8 mouse cellular contexts compared by ENCODE assay signal in genomic region chr16:20498677-20499475, GRCm38 (mm10). TPM values are rescaled to one million over a fixed set of nuclear protein-coding genes. Genes with fewer than 3 reads are reported as not detected.
A peak's percentile ranks its signal among the peaks of the same experiment; 100 is the strongest.
DNase-seq lines count a peak whose midpoint lies in the region; ATAC-seq and TF ChIP-seq lines count a peak whose summit lies in the region.

TSS of gene Eif2b5 (plus strand) at chr16:20498817.

- H3K9ac ChIP-seq in embryonic facial prominence, embryonic 14.5 days (ENCODE audit: low read depth, low read length) = peak within 1 kb of the TSS; percentile 85
- H3K9ac ChIP-seq in heart, adult 2 months (ENCODE audit: low read depth, low read length) = peak within 1 kb of the TSS; percentile 75
- H3K9ac ChIP-seq in limb, embryonic 13.5 days = peak within 1 kb of the TSS; percentile 93
- H3K9ac ChIP-seq in midbrain, embryonic 16.5 days (ENCODE audit: low read depth, low read length) = peak within 1 kb of the TSS; percentile 87

- TF ChIP-seq POLR2A in heart, adult 2 months (IDR thresholded peaks at IDR 0.05; ENCODE audit: insufficient read depth, low read depth, low read length) = peak; percentile 82

- under 1% methylated on average over 42 of the region's 49 CpGs for WGBS in embryonic facial prominence, embryonic 14.5 days
- under 1% methylated on average over 49 of the region's 49 CpGs for WGBS in heart, adult 2 months
- WGBS in limb, embryonic 13.5 days = under 1% methylated on average over 49 of the region's 49 CpGs
- WGBS in midbrain, embryonic 16.5 days = under 1% methylated on average over 49 of the region's 49 CpGs

- DNase-seq in 3T3-L1 (ENCODE audit: low read depth, low spot score) = peak; percentile 96
- peak; percentile 78 to 90 for DNase-seq in adrenal gland, postnatal 4 days (ENCODE audit: low spot score in 2 of 2)
- DNase-seq in embryonic facial prominence, embryonic 14.5 days (ENCODE audit: low spot score) = peak; percentile 97
- DNase-seq in heart, adult 2 months = peak; percentile 95 to 97
- DNase-seq in kidney, adult 8-10 months = peak; percentile 97
- DNase-seq in spleen, postnatal 10 days (ENCODE audit: low spot score in 2 of 2) = peak; percentile 84 to 92

- H3K4me1 ChIP-seq in embryonic facial prominence, embryonic 14.5 days (ENCODE audit: control insufficient read depth, insufficient read depth, low read length) = no peaks in the 10 kb centered on the region
- no peaks in the 10 kb centered on the region for H3K4me1 ChIP-seq in heart, adult 2 months (ENCODE audit: control insufficient read depth, insufficient read depth, low read length)
- H3K4me1 ChIP-seq in limb, embryonic 13.5 days = peaks cover 17% of the 10 kb centered on the region
- peaks cover 18% of the 10 kb centered on the region for H3K4me1 ChIP-seq in midbrain, embryonic 16.5 days (ENCODE audit: control insufficient read depth, insufficient read depth, low read length)

- peak within 1 kb of the TSS; percentile 72 for H3K4me3 ChIP-seq in embryonic facial prominence, embryonic 14.5 days (ENCODE audit: low read depth, low read length)
- peak within 1 kb of the TSS; percentile 93 for H3K4me3 ChIP-seq in heart, adult 2 months
- H3K4me3 ChIP-seq in limb, embryonic 13.5 days = peak within 1 kb of the TSS; percentile 92
- H3K4me3 ChIP-seq in midbrain, embryonic 16.5 days (ENCODE audit: low read depth, low read length) = peak within 1 kb of the TSS; percentile 90

- peak; percentile 91 for TF ChIP-seq EP300 in heart, adult 2 months (IDR thresholded peaks at IDR 0.05; ENCODE audit: insufficient read depth, low read depth, low read length)

- no peaks in the 10 kb centered on the region for H3K79me2 ChIP-seq in heart, adult 2 months (replicated peaks; ENCODE audit: control insufficient read depth, insufficient read depth, low read length)

- intact Hi-C loops in heart, adult 2 months (cut with DNase I) = loop anchor here (1.0 to 5.0 kb wide), 6 partner anchors 17 to 218 kb away; partner anchors contain the start of genes Abcc5, Abcf3, Alg3 and Ap2m1

- peak within 1 kb of the TSS; percentile 67 for H3K4me2 ChIP-seq in embryonic facial prominence, embryonic 14.5 days (ENCODE audit: low read depth, low read length)
- H3K4me2 ChIP-seq in limb, embryonic 13.5 days (replicated peaks) = peak within 1 kb of the TSS; percentile 88
- H3K4me2 ChIP-seq in midbrain, embryonic 16.5 days (ENCODE audit: low read length) = peak within 1 kb of the TSS; percentile 89

- H3K27ac ChIP-seq in embryonic facial prominence, embryonic 14.5 days (replicated peaks; ENCODE audit: low read depth, low read length) = peak within 1 kb of the TSS; percentile 63
- peak within 1 kb of the TSS; percentile 74 for H3K27ac ChIP-seq in heart, adult 2 months
- H3K27ac ChIP-seq in limb, embryonic 13.5 days = peak within 1 kb of the TSS; percentile 55; the same call in 1 of the 2 replicates
- peak within 1 kb of the TSS; percentile 84 for H3K27ac ChIP-seq in midbrain, embryonic 16.5 days (ENCODE audit: low read length)

- H3K36me3 ChIP-seq in embryonic facial prominence, embryonic 14.5 days (ENCODE audit: control insufficient read depth, insufficient read depth, low read length) = peaks cover 39% of the 10 kb centered on the region
- no peaks in the 10 kb centered on the region; the same call in 1 of the 2 replicates for H3K36me3 ChIP-seq in heart, adult 2 months (ENCODE audit: control insufficient read depth, insufficient read depth, low read length)
- peaks cover 29% of the 10 kb centered on the region for H3K36me3 ChIP-seq in limb, embryonic 13.5 days
- peaks cover 29% of the 10 kb centered on the region for H3K36me3 ChIP-seq in midbrain, embryonic 16.5 days (ENCODE audit: control insufficient read depth, insufficient read depth, low read length)

- H3K9me3 ChIP-seq in embryonic facial prominence, embryonic 14.5 days (ENCODE audit: control insufficient read depth, low read length) = no peaks in the 10 kb centered on the region
- H3K9me3 ChIP-seq in limb, embryonic 13.5 days = no peaks in the 10 kb centered on the region
- H3K9me3 ChIP-seq in midbrain, embryonic 16.5 days (replicated peaks; ENCODE audit: control insufficient read depth, low read length, poor library complexity, severe bottlenecking) = no peaks in the 10 kb centered on the region

- H3K27me3 ChIP-seq in embryonic facial prominence, embryonic 14.5 days (replicated peaks; ENCODE audit: control insufficient read depth, insufficient read depth, low read length) = no peaks in the 10 kb centered on the region
- no peaks in the 10 kb centered on the region for H3K27me3 ChIP-seq in heart, adult 2 months (ENCODE audit: control insufficient read depth, insufficient read depth, low read length)
- H3K27me3 ChIP-seq in limb, embryonic 13.5 days = peaks cover 10% of the 10 kb centered on the region; the same call in 1 of the 2 replicates
- H3K27me3 ChIP-seq in midbrain, embryonic 16.5 days (ENCODE audit: control insufficient read depth, insufficient read depth, low read depth, low read length) = no peaks in the 10 kb centered on the region

- peak; percentile 14; the same call in 1 of the 2 replicates for TF ChIP-seq CTCF in heart, adult 2 months (IDR thresholded peaks at IDR 0.05)

- peak; percentile 94 for ATAC-seq in embryonic facial prominence, embryonic 14.5 days (ENCODE audit: low read depth)
- peak; percentile 90 for ATAC-seq in limb, embryonic 13.5 days (ENCODE audit: low FRiP score, low read depth)
- ATAC-seq in midbrain, embryonic 16.5 days = peak; percentile 96

RNA-seq across cellular contexts. Expression of gene Eif2b5, which starts in this region (rescaled TPM):
- total RNA-seq in adrenal gland, postnatal 4 days (2021) = 10 to 100 TPM; 58.9 to 63.3 TPM
- 82.4 and 88.0 TPM in 2 replicates for polyA plus RNA-seq in embryonic facial prominence, embryonic 14.5 days (2014; fragmentation: Nextera tagmentation; extraction: Ambion mirVana)
- 10 to 100 TPM; 49.9 to 60.1 TPM for total RNA-seq in heart, adult 2 months (2021)
- polyA plus RNA-seq in heart, adult 2 months (2012; rRNA removed) = 26.0 and 40.5 TPM in 2 replicates
- 109 and 113 TPM in 2 replicates for polyA plus RNA-seq in limb, embryonic 13.5 days (2015; fragmentation: Nextera tagmentation; extraction: Ambion mirVana)
- polyA plus RNA-seq in midbrain, embryonic 16.5 days (2015; fragmentation: Nextera tagmentation; extraction: Ambion mirVana) = 95.0 and 97.1 TPM in 2 replicates

Comparison
In these comparisons a context has a peak if more than half of its experiments do, and no peak if none do; other contexts are left out.
1. Peak in every context shown above with its lines: DNase-seq, ATAC-seq, H3K4me3 ChIP-seq and H3K27ac ChIP-seq.